Mouse (Mus musculus): ENCODE data around the gene Rlf.
A peak's percentile ranks its signal among the peaks of the same experiment; 100 is the strongest.

Rlf gene

DNA sequence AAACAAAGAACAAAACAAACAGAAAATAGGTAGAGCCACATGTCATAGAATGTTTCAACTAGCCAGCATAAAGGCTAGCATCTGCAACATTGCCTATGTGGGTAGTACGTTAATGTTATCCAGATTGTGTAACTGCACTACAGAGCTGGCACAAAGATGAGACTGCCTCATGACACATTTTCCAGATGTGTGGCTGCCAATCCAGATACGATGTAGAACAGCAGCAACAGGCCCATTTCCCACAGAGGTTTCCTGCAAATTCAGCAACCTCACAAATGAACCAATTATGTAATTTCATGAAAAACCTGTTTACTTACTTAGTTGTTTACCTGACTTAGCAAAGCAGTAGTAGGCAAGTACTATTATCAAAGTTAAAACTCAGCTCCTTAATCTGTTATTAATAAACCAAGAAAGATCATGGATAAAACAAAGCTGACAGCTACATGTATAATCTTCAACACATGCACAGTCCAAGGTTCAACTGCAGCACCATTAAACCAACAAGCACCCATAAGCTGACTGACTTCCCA, 51.3 kb downstream of the Rlf start:
- no peak for DNase-seq

- DNase-seq, result no peak
These were observed 105.8 kb downstream of the Rlf start, which contains the start of gene Tmco2 for GRCm38 (mm10) chr4:121109126-121109525. Gene Tmco2, minus strand, starts transcription at chr4:121109226.

- no peak for DNase-seq
These were observed 111.6 kb downstream of the Rlf start for GRCm38 (mm10) chr4:121103304-121103703.

GRCm38 (mm10) chr4:121097650-121098378, 117.1 kb downstream of the Rlf start, which contains the start of gene Zmpste24:
Gene Zmpste24, minus strand, starts transcription at chr4:121098241.
- DNase-seq, result peak; percentile 82 to 86

Measured in thymus, postnatal 36 days (tissue).